Mouse (Mus musculus): ENCODE measurements around the gene Spry1. TPM values are rescaled to one million over a fixed set of nuclear protein-coding genes. Genes with fewer than 3 reads are reported as not detected.

The Spry1 gene
- total and polyA plus RNA-seq, 2 experiments from 2014 or later = 5.5 to 40.6 TPM

DNA sequence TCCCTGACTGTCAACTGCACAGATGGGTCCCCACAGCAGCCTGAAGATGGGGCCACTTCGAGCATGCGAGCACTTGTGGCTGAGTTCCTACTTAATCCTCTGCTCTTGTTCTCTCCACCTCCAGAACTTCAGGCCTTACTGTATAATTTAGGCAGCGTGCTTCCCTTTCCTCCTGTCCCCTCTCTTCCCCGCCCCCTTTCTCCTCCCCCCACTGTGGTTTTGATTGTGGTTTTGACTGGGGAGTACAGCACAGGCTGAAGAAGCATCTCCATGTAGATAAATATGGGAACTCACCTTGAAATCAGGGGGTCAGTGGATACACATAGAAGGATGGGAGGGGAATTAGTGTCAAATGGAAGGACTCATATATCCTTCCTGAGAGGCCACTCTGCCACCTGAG, 53.2 kb downstream of the Spry1 start:
- H3K4me3 ChIP-seq (ENCODE audit: low read length) = no peak overlapping the region
- ATAC-seq = no peak
- H3K27ac ChIP-seq = no peak overlapping the region
- H3K4me1 ChIP-seq (ENCODE audit: insufficient read depth, low read length) = no peaks in the 10 kb centered on the region
- no peak overlapping the region for H3K4me2 ChIP-seq (ENCODE audit: low read depth, low read length)
- H3K9me3 ChIP-seq (ENCODE audit: low read length) = no peaks in the 10 kb centered on the region
- H3K27me3 ChIP-seq (ENCODE audit: insufficient read depth, low read length) = no peaks in the 10 kb centered on the region
- no peak for DNase-seq (ENCODE audit: low spot score)
- no peak for TF ChIP-seq CTCF (IDR thresholded peaks at IDR 0.05; ENCODE audit: low read depth)
- no peaks in the 10 kb centered on the region for H3K36me3 ChIP-seq (ENCODE audit: insufficient read depth, low read length)
- WGBS = 79% methylated on average over 4 of the region's 4 CpGs
- H3K9ac ChIP-seq (replicated peaks; ENCODE audit: low read length) = no peak overlapping the region

DNA sequence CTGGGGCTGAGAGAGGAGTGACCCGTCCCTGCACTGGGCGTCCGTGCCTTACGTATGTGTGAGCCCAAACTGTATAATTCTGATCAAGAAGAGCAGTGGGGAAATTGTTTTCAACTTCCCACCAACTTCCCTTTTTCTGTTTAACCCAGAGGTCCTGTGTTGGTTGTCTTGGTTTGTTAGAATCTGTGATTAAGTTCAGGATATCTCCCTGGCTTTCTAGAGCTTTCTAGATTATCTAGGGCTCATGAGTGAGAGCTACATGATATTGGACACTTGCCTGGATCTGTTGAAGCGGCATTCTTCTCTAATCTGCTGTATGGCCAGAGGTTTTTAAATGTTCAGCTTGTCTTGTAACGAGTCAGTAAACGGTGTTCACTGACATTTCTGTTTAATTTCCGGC, 53.8 kb downstream of the Spry1 start:
- H3K27ac ChIP-seq = no peak overlapping the region
- no peak overlapping the region for H3K4me3 ChIP-seq (ENCODE audit: low read length)
- DNase-seq (ENCODE audit: low spot score) (no peak), ATAC-seq (no peak)
- H3K36me3 ChIP-seq (ENCODE audit: insufficient read depth, low read length) = no peaks in the 10 kb centered on the region
- H3K9ac ChIP-seq (replicated peaks; ENCODE audit: low read length) = no peak overlapping the region
- TF ChIP-seq CTCF (IDR thresholded peaks at IDR 0.05; ENCODE audit: low read depth) = no peak
- no peak overlapping the region for H3K4me2 ChIP-seq (ENCODE audit: low read depth, low read length)
- H3K4me1 ChIP-seq (ENCODE audit: insufficient read depth, low read length) = no peaks in the 10 kb centered on the region
- WGBS = 84% methylated on average over 8 of the region's 8 CpGs
- no peaks in the 10 kb centered on the region for H3K27me3 ChIP-seq (ENCODE audit: insufficient read depth, low read length)
- H3K9me3 ChIP-seq (ENCODE audit: low read length) = no peaks in the 10 kb centered on the region

Other genes with a start within 250 kb of the Spry1 start
- gene Spata5, start 220.1 kb upstream of the Spry1 start, total RNA-seq (2014; rRNA removed) = 12.2 and 13.2 TPM in 2 replicates
- 18.8 and 22.9 TPM in 2 replicates for gene Spata5, start 220.1 kb upstream of the Spry1 start, polyA plus RNA-seq (2015; fragmentation: Nextera tagmentation; extraction: Ambion mirVana)
- 0.93 and 2.1 TPM in 2 replicates for gene Nudt6, start 219.7 kb upstream of the Spry1 start, total RNA-seq (2014; rRNA removed)
- 8.7 and 10.1 TPM in 2 replicates for gene Nudt6, start 219.7 kb upstream of the Spry1 start, polyA plus RNA-seq (2015; fragmentation: Nextera tagmentation; extraction: Ambion mirVana)
- 8.7 and 10.5 TPM in 2 replicates for gene Gm5148, start 84.5 kb downstream of the Spry1 start, total RNA-seq (2014; rRNA removed)
- 12.0 and 12.5 TPM in 2 replicates for gene Gm5148, start 84.5 kb downstream of the Spry1 start, polyA plus RNA-seq (2015; fragmentation: Nextera tagmentation; extraction: Ambion mirVana)